Mouse (Mus musculus) kidney, postnatal 0 days (tissue): ENCODE data around the gene Rbm45. TPM values are rescaled to one million over a fixed set of nuclear protein-coding genes. Genes with fewer than 3 reads are reported as not detected.

Source experiments
- ATAC-seq: fragments of 200-750 bp; cut with Nextera tagmentation; replicated peaks from 2 replicates; pipeline ENCODE4 v1.8.0; 2017; ENCODE audit warnings: low read depth, moderate number of reproducible peaks, moderate TSS enrichment, moderate library complexity; ENCODE audit not compliant: low FRiP score
- DNase-seq: peaks from one replicate; pipeline ENCODE4 v3.0.0-alpha.2; 2016; ENCODE audit warnings: low spot score
- H3K27ac ChIP-seq: fragments of 300-500 bp; sonication (generic); 2 replicates; pipeline ENCODE4 v1.5.1; 2014; ENCODE audit warnings: mild to moderate bottlenecking
- H3K27me3 ChIP-seq: fragments of 300-500 bp; sonication (generic); 2 replicates; pipeline ENCODE4 v1.6.1; 2014; ENCODE audit warnings: low read length, mixed read lengths; ENCODE audit not compliant: insufficient read depth
- H3K36me3 ChIP-seq: fragments of 300-500 bp; sonication (generic); 2 replicates; pipeline ENCODE4 v1.6.1; 2014; ENCODE audit warnings: low read length, mixed read lengths; ENCODE audit not compliant: insufficient read depth
- H3K4me1 ChIP-seq: fragments of 300-500 bp; sonication (generic); replicated peaks from 2 replicates; pipeline ENCODE4 v1.6.1; 2014; ENCODE audit warnings: antibody characterized with exemption, low read length, mixed read lengths; ENCODE audit not compliant: insufficient read depth
- H3K4me2 ChIP-seq: fragments of 300-500 bp; sonication (generic); 2 replicates; pipeline ENCODE4 v1.6.1; 2014; ENCODE audit warnings: mild to moderate bottlenecking, low read length, moderate library complexity, mixed read lengths
- H3K4me3 ChIP-seq: fragments of 300-500 bp; sonication (generic); replicated peaks from 2 replicates; pipeline ENCODE4 v1.5.1; 2014; ENCODE audit warnings: low read depth, low read length
- H3K9ac ChIP-seq: fragments of 300-500 bp; sonication (generic); 2 replicates; pipeline ENCODE4 v1.6.1; 2014; ENCODE audit warnings: low read depth, low read length
- H3K9me3 ChIP-seq: fragments of 300-500 bp; sonication (generic); replicated peaks from 2 replicates; pipeline ENCODE4 v1.6.1; 2016; ENCODE audit warnings: low read length, inconsistent platforms, mixed read lengths
- CTCF ChIP-seq: IDR thresholded peaks from 2 replicates; pipeline ENCODE4 v1.5.1; 2016; ENCODE audit warnings: antibody characterized with exemption, low read depth, mild to moderate bottlenecking, moderate library complexity
- WGBS: fragments of 180-500 bp; shearing (Covaris S2); extraction: QIAGEN DNeasy Blood & Tissue Kit; methylation state at CpG from one replicate; pipeline ENCODE4 v1.1.7; 2014; 5-methylcytosine and 5-hydroxymethylcytosine counted together
- polyA plus RNA-seq: library from polyadenylated mRNA; unstranded; fragments of >200 nt; fragmentation: Nextera tagmentation; extraction: Ambion mirVana; gene quantifications from 2 replicates; pipeline ENCODE4 v1.2.1, GENCODE M21; 2015

Rbm45 gene
- polyA plus RNA-seq, 1 experiment from 2014 or later = 19.4 TPM

DNA sequence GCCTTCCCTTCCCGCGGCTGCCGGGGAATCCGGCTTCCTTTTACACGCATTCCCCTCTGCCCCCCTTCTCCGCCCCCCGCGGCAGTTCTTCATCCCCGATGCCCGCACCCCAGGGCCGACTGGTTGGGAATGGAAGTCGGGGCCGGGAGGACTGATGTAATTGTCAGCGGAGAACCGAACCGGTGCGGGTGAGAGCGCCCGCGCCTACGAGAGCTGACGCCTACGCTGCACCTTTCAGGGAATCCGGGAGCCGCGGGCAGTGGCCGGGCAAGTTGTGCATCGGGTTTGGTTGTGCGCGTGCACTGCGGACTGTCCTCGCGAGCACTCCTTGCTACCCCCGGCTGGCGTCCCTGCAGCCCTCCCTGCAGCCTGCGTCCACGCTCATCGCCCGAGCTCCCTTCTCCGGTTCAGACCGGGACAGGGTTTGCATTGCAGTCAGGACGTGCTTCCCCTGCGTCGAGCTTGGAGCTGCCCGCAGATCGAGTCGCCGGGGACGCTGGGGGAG lies 37.2 kb downstream of the Rbm45 start:
- DNase-seq (peak; percentile 70), ATAC-seq (peak; percentile 71)
- Histone ChIP-seq H3K9me3 (no peaks in the 10 kb centered on the region), H3K27me3 (0 out of 2 replicates have a peak, but pooled peaks cover 4% of the 10 kb centered on the region), H3K4me1 (0 out of 2 replicates have a peak, but pooled peaks cover 4% of the 10 kb centered on the region), H3K4me2 (peak overlapping the region; percentile 68), H3K4me3 (peak overlapping the region; percentile 79), H3K9ac (peak overlapping the region; percentile 84), H3K36me3 (no peaks in the 10 kb centered on the region), H3K27ac (peak overlapping the region; percentile 60)
- WGBS = 0% methylated on average over 45 of the region's 49 CpGs
- peak; percentile 5; the same call in 1 of the 2 replicates for TF ChIP-seq CTCF

DNA sequence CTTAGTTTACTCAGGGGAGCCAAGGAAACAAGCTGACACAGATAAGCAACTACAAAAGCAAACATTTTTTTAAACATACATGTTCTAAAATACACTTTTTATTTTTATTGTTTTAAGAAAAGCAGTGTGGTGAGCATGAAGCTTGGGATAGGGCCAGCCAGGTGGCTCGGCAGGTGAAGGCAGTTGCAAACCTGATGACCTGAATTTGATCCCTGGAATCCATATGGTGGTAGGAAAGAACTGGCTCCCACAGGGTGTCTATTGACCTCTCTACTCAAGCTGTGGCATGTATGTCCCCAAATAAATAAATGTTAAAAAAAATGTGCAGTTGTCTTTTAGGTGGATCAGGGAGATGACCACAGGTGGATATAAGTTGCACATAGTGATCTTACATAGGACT lies 39.7 kb downstream of the Rbm45 start:
- Histone ChIP-seq H3K9ac (no peak overlapping the region), H3K4me1 (0 out of 2 replicates have a peak, but pooled peaks cover 4% of the 10 kb centered on the region), H3K27me3 (0 out of 2 replicates have a peak, but pooled peaks cover 4% of the 10 kb centered on the region), H3K36me3 (no peaks in the 10 kb centered on the region), H3K4me2 (no peak overlapping the region), H3K4me3 (no peak overlapping the region), H3K27ac (no peak overlapping the region), H3K9me3 (no peaks in the 10 kb centered on the region)
- no peak for TF ChIP-seq CTCF
- WGBS = 68% methylated on average over 1 of the region's 1 CpGs
- no peak for ATAC-seq
- DNase-seq = no peak

DNA sequence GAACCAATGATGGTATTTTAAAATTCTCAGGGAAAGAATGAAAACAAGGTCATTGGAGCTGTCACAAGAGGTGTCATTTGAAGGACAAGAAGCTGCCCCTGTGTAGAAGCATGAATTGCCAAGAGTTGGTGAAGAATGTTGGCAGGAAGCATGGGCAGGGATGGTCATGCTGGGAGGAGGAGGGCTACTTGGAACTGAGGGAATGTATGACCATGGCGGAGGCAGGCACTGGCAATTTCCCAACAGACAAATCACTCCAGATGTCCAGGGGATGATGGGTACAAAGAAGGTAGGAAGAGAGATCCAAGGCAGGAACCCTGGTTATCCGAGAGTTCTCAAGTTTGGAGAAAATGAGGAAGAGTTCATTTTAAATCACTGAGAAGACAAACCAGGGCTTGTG lies 40.2 kb downstream of the Rbm45 start:
- DNase-seq (no peak), ATAC-seq (no peak)
- 90% methylated on average over 2 of the region's 2 CpGs for WGBS
- Histone ChIP-seq H3K27ac (no peak overlapping the region), H3K9ac (no peak overlapping the region), H3K9me3 (no peaks in the 10 kb centered on the region), H3K36me3 (no peaks in the 10 kb centered on the region), H3K4me1 (0 out of 2 replicates have a peak, but pooled peaks cover 4% of the 10 kb centered on the region), H3K4me2 (no peak overlapping the region), H3K27me3 (0 out of 2 replicates have a peak, but pooled peaks cover under 1% of the 10 kb centered on the region), H3K4me3 (no peak overlapping the region)
- TF ChIP-seq CTCF = no peak

DNA sequence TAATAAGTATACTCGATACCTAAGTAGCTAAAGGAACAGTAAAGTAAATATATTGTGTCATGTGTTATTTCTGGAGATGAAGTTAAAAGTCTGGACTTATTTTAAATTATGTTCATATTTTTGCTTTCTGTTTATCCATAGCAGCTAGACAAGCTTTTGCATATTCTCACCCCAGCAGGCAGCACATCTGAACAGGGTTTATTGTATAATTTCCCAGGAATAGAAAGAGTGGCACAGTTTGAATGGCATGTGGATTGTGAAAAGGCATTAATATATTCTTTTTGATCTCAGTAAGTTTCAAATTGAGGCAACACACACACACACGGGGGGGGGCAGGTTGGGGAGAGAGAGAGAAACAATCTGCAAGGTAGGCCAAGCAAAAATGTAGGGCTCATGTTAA lies 43.1 kb downstream of the Rbm45 start:
- Histone ChIP-seq H3K4me3 (no peak overlapping the region), H3K36me3 (no peaks in the 10 kb centered on the region), H3K27me3 (no peaks in the 10 kb centered on the region), H3K4me1 (no peaks in the 10 kb centered on the region), H3K9me3 (no peaks in the 10 kb centered on the region), H3K9ac (no peak overlapping the region), H3K4me2 (no peak overlapping the region), H3K27ac (no peak overlapping the region)
- TF ChIP-seq CTCF = no peak
- no peak for ATAC-seq
- no peak for DNase-seq
- 79% methylated on average over 2 of the region's 2 CpGs for WGBS

DNA sequence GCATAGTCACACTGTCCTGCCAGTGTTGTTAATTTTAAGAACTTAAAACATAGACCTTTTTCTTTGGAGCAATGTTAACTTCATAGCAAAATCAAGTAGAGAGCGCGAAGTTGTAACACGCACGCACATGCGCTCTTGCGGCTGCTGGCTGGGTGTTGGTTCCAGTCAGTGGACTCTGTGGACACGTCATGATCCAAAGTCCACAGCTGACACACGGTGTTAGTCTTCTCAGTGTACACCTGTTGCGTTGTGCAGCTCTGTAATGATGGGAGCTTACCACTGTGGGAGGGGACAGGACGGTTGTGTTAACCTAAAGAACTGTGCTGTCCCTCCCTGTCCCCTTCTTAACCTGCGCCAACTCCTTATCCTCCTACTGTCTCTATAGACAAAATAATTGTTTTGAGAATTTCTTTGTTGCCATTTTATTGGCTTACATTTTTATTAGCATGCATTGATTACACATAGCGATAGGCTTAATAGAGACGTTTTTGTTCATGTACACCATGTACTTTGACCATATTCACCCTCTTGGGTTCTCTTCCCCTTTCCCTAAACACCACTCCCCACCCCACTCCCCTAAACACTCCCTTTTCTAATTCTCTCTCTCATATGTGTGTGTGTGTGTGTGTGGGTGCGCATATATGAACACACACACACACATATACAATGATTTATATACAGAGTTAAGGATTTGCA lies 47.8 kb downstream of the Rbm45 start:
- Histone ChIP-seq H3K4me1 (no peaks in the 10 kb centered on the region), H3K27ac (no peak overlapping the region), H3K36me3 (no peaks in the 10 kb centered on the region), H3K9ac (no peak overlapping the region), H3K9me3 (no peaks in the 10 kb centered on the region), H3K27me3 (no peaks in the 10 kb centered on the region), H3K4me2 (no peak overlapping the region), H3K4me3 (no peak overlapping the region)
- ATAC-seq (no peak), DNase-seq (no peak)
- TF ChIP-seq CTCF = no peak
- WGBS = 87% methylated on average over 14 of the region's 14 CpGs

DNA sequence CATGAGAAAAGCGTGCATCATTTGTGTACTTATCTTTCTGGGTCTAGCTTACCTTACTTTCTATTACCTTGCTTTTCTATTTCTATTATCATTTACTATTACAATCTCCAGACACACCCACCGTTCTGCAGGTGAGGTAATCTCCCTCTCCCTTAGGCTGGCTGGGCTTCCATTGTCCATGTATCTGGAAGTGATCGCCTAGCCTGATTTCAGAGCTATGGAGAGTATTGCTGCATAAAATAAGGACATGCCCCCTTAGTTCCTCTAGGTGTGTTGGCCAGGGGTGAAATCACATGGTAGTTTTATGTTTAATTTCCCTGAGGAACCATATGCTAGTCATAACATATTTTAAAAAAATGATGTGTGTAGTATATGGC lies 48.3 kb downstream of the Rbm45 start:
- no peaks in the 10 kb centered on the region for H3K27me3 ChIP-seq
- H3K36me3 ChIP-seq = no peaks in the 10 kb centered on the region
- no peak overlapping the region for H3K4me2 ChIP-seq
- H3K9me3 ChIP-seq = no peaks in the 10 kb centered on the region
- WGBS = 94% methylated on average over 3 of the region's 3 CpGs
- no peak for TF ChIP-seq CTCF
- no peak overlapping the region for H3K27ac ChIP-seq
- ATAC-seq (no peak), DNase-seq (no peak)
- no peak overlapping the region for H3K4me3 ChIP-seq
- H3K4me1 ChIP-seq = no peaks in the 10 kb centered on the region
- H3K9ac ChIP-seq = no peak overlapping the region
